Mouse (Mus musculus): ENCODE data around the gene Taf4.
A peak's percentile ranks its signal among the peaks of the same experiment; 100 is the strongest.

Gene Taf4

GRCm38 (mm10) chr2:179976628-179977343 lies at the start of gene Taf4:
TSS of gene Taf4 (minus strand) at chr2:179976646.
- DNase-seq = peak; percentile 80 to 86

GRCm38 (mm10) chr2:180025861-180026200 lies 49.4 kb upstream of the Taf4 start:
- DNase-seq = no peak

GRCm38 (mm10) chr2:180025135-180025860 lies 48.9 kb upstream of the Taf4 start:
- DNase-seq = no peak

- peak; percentile 98 to 100 for DNase-seq
These were observed 48.1 kb upstream of the Taf4 start, which contains the start of gene Lsm14b for GRCm38 (mm10) chr2:180024401-180025098. TSS of gene Lsm14b (plus strand) at chr2:180024987.

- DNase-seq = no peak
These were observed 46.3 kb upstream of the Taf4 start for GRCm38 (mm10) chr2:180022751-180023150.

- no peak for DNase-seq
These were observed 44.5 kb upstream of the Taf4 start for GRCm38 (mm10) chr2:180020919-180021318.

GRCm38 (mm10) chr2:180020091-180020661 lies 43.7 kb upstream of the Taf4 start:
- no peak for DNase-seq

GRCm38 (mm10) chr2:180018573-180018972 lies 42.1 kb upstream of the Taf4 start:
- DNase-seq = no peak

- no peak for DNase-seq
These were observed 41.2 kb upstream of the Taf4 start for GRCm38 (mm10) chr2:180017632-180018031.

GRCm38 (mm10) chr2:180013686-180014085 lies 37.2 kb upstream of the Taf4 start:
- no peak for DNase-seq

- DNase-seq = no peak
These were observed 34.9 kb upstream of the Taf4 start for GRCm38 (mm10) chr2:180011370-180011769.

GRCm38 (mm10) chr2:180010686-180011085 lies 34.2 kb upstream of the Taf4 start:
- no peak for DNase-seq

GRCm38 (mm10) chr2:180006352-180007017 lies 30.0 kb upstream of the Taf4 start:
- DNase-seq = no peak

- no peak for DNase-seq
These were observed 29.4 kb upstream of the Taf4 start for GRCm38 (mm10) chr2:180005656-180006351.

- DNase-seq = no peak
These were observed 25.2 kb upstream of the Taf4 start for GRCm38 (mm10) chr2:180001635-180002034.

GRCm38 (mm10) chr2:179998431-179998830 lies 22.0 kb upstream of the Taf4 start:
- DNase-seq = no peak

- no peak for DNase-seq
These were observed 16.6 kb upstream of the Taf4 start for GRCm38 (mm10) chr2:179993071-179993470.

GRCm38 (mm10) chr2:179989098-179989497 lies 12.7 kb upstream of the Taf4 start:
- DNase-seq = no peak

- no peak for DNase-seq
These were observed 10.1 kb upstream of the Taf4 start for GRCm38 (mm10) chr2:179986437-179987022.

GRCm38 (mm10) chr2:179985695-179986094 lies 9.2 kb upstream of the Taf4 start:
- DNase-seq = no peak

GRCm38 (mm10) chr2:179984830-179985229 lies 8.4 kb upstream of the Taf4 start:
- DNase-seq = no peak

GRCm38 (mm10) chr2:179982715-179983114 lies 6.3 kb upstream of the Taf4 start:
- no peak for DNase-seq
